Mouse (Mus musculus): ENCODE data around the gene Crb1. TPM values are rescaled to one million over a fixed set of nuclear protein-coding genes. Genes with fewer than 3 reads are reported as not detected.
A peak's percentile ranks its signal among the peaks of the same experiment; 100 is the strongest.

Crb1 gene
- polyA plus RNA-seq, 1 experiment from 2014 or later: 1.2 TPM

DNA sequence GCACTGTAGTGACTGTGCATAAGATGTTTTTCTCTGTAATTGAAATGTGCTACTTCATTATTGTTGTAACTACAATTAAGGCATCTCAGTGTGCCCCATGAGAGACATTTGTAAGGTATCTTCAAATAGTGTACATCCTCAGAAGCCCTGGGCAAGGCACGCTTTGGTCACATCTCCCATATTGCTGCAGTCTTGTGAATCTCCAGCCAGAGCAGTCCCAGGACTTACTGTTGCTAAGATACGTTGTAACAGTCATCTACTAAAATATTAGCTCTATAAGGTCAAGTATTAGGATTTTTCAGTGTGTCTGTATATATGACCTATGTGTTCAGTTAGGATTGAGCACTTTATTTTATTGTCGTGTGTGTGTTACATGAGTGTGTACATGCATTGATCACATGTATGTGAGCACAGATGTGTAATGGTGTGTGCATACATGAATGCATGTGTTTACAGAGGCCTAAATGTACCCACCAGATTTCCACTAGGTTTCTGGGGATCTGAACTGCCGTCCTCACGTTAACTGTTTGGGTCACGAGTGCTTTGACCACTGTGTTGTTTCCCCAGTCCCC, 30.8 kb downstream of the Crb1 start:
- Histone ChIP-seq H3K36me3 (ENCODE audit: control insufficient read depth, insufficient read depth, low read length) (no peaks in the 10 kb centered on the region), H3K4me1 (ENCODE audit: control insufficient read depth, insufficient read depth, low read depth, low read length) (peaks cover 3% of the 10 kb centered on the region; the same call in 1 of the 2 replicates), H3K4me2 (ENCODE audit: low read length) (no peak overlapping the region), H3K9me3 (ENCODE audit: control insufficient read depth, low read length) (no peaks in the 10 kb centered on the region), H3K27ac (ENCODE audit: low read depth, low read length) (peak overlapping the region; percentile 72), H3K9ac (ENCODE audit: low read depth, low read length) (no peak overlapping the region), H3K4me3 (ENCODE audit: low read length) (no peak overlapping the region), H3K27me3 (replicated peaks; ENCODE audit: control insufficient read depth, insufficient read depth, low read length) (no peaks in the 10 kb centered on the region)
- ATAC-seq: no peak; the same call in 1 of the 2 replicates
- 42% methylated on average over 6 of the region's 6 CpGs for WGBS

DNA sequence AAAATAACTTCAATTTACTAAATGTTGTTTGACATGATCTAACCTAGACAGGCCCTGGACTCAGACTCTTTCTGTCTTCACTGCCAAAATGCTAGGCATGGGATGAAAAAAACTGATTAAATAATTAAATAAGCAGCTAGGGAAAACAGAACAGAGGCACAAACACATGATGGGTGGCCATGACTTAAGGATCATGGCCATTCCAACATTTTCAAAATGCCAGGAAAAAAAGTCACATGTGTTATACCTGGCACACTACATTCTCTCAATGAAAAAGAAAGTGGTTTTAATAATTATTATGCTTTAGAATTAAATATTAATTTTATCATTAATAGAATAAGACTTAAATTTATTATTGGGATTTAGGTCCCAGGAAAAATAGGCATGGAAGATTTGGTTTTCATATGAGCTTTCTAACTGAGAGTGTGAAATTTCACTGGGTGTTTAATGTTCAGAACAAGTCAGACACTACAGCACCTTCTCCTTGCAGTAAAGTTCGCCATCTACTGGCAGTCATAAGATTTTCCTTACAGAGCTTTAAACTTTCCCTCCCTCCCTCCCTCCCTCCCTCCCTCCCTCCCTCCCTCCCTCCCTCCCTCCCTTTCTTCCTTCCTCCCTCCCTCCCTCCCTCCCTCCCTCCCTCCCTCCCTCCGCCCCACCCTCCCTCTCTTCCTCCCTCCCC, 36.6 kb downstream of the Crb1 start:
- Histone ChIP-seq H3K36me3 (ENCODE audit: control insufficient read depth, insufficient read depth, low read length) (no peaks in the 10 kb centered on the region), H3K4me3 (ENCODE audit: low read length) (no peak overlapping the region), H3K9me3 (ENCODE audit: control insufficient read depth, low read length) (no peaks in the 10 kb centered on the region), H3K4me1 (ENCODE audit: control insufficient read depth, insufficient read depth, low read depth, low read length) (no peaks in the 10 kb centered on the region), H3K27ac (ENCODE audit: low read depth, low read length) (no peak overlapping the region), H3K4me2 (ENCODE audit: low read length) (no peak overlapping the region), H3K9ac (ENCODE audit: low read depth, low read length) (no peak overlapping the region), H3K27me3 (replicated peaks; ENCODE audit: control insufficient read depth, insufficient read depth, low read length) (no peaks in the 10 kb centered on the region)
- 5% methylated on average over 1 of the region's 2 CpGs for WGBS
- peak; percentile 79 for ATAC-seq

DNA sequence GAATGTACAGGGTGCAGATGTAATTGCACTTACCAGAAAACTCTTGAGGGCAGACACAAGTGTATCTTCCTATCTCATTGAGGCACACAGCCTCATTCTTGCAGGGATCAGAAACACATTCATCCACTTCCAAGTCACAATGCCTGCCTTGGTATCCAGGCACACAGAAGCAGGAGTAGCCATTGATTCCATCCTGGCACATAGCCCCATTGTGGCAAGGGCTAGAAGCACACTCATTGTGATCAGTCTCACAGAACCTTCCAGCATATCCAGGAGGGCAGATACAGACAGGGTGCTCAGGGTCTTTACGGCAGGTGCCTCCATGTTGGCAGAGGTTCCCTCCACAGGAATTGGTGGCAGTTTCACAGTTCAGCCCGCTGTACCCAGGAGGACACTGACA, 39.9 kb downstream of the Crb1 start:
- ATAC-seq: peak; percentile 58; the same call in 1 of the 2 replicates
- Histone ChIP-seq H3K27ac (ENCODE audit: low read depth, low read length) (no peak overlapping the region), H3K4me3 (ENCODE audit: low read length) (no peak overlapping the region), H3K9ac (ENCODE audit: low read depth, low read length) (no peak overlapping the region), H3K36me3 (ENCODE audit: control insufficient read depth, insufficient read depth, low read length) (no peaks in the 10 kb centered on the region), H3K4me1 (ENCODE audit: control insufficient read depth, insufficient read depth, low read depth, low read length) (no peaks in the 10 kb centered on the region), H3K27me3 (replicated peaks; ENCODE audit: control insufficient read depth, insufficient read depth, low read length) (no peaks in the 10 kb centered on the region), H3K9me3 (ENCODE audit: control insufficient read depth, low read length) (no peaks in the 10 kb centered on the region), H3K4me2 (ENCODE audit: low read length) (no peak overlapping the region)
- WGBS: 51% methylated on average over 2 of the region's 2 CpGs

DNA sequence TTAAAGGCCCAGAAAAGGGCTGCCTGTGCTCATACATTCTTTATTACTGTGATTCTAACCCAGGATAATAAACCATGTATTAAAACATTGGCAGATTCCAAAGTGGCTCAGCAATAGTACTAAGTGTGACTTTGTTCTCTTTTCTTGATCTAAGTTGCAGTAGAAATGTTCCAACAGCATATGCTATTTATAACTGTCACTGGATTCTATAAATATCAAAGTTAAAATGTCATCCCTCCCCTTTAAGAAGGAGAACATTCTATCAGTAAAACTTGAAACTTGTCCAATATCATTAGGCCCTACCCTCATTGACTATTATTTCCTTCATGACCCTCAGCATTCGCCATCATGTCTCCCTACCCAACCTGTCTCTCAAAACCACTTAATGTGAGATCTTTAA, 48.1 kb downstream of the Crb1 start:
- H3K36me3 ChIP-seq (ENCODE audit: control insufficient read depth, insufficient read depth, low read length): no peaks in the 10 kb centered on the region
- no peaks in the 10 kb centered on the region for H3K27me3 ChIP-seq (replicated peaks; ENCODE audit: control insufficient read depth, insufficient read depth, low read length)
- no peak overlapping the region for H3K4me3 ChIP-seq (ENCODE audit: low read length)
- WGBS: 88% methylated on average over 1 of the region's 1 CpGs
- no peak for ATAC-seq
- no peak overlapping the region for H3K9ac ChIP-seq (ENCODE audit: low read depth, low read length)
- no peak overlapping the region for H3K4me2 ChIP-seq (ENCODE audit: low read length)
- H3K4me1 ChIP-seq (ENCODE audit: control insufficient read depth, insufficient read depth, low read depth, low read length): no peaks in the 10 kb centered on the region
- no peak overlapping the region for H3K27ac ChIP-seq (ENCODE audit: low read depth, low read length)
- no peaks in the 10 kb centered on the region for H3K9me3 ChIP-seq (ENCODE audit: control insufficient read depth, low read length)

DNA sequence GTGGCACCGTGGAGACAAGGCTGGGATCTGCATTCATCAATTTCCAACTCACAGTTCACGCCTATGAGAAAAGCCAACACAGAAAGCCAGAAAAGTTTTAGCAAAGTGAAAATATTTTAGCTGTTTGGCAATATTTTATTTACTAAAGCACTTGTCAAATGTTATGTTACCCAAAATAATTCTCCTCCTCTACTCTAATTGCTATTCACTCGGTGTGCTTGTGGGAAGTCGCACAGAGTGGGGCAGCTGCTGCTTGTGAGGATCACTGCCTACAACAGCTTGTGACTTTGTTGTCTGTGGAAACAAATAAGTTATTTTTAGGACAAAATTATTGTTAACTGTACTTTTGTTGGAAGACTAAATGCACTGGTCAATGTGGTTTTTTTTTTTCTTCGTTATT, 48.6 kb downstream of the Crb1 start:
- Histone ChIP-seq H3K9me3 (ENCODE audit: control insufficient read depth, low read length) (no peaks in the 10 kb centered on the region), H3K36me3 (ENCODE audit: control insufficient read depth, insufficient read depth, low read length) (no peaks in the 10 kb centered on the region), H3K4me2 (ENCODE audit: low read length) (no peak overlapping the region), H3K9ac (ENCODE audit: low read depth, low read length) (no peak overlapping the region), H3K27ac (ENCODE audit: low read depth, low read length) (no peak overlapping the region), H3K4me3 (ENCODE audit: low read length) (no peak overlapping the region), H3K27me3 (replicated peaks; ENCODE audit: control insufficient read depth, insufficient read depth, low read length) (no peaks in the 10 kb centered on the region), H3K4me1 (ENCODE audit: control insufficient read depth, insufficient read depth, low read depth, low read length) (no peaks in the 10 kb centered on the region)
- no peak for ATAC-seq
- 82% methylated on average over 5 of the region's 5 CpGs for WGBS

DNA sequence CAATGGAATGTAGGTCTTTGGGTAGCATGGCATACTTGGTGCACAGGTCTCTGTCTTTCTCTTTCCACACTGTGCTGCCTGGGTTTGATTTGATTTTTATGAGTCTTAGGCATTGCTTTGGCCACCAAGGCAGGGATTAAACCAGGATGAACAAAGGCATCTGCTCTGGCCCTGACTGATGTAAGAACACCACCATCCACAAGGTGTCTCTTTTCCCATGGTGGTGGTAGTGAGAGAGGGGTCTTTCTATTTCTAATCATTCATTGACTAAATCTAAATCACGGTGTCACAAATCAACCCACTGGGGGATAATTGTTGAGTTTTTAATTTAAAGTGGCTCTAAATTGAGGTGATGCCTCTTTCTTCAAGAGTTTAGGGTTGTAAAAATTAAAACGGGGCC, 51.5 kb downstream of the Crb1 start:
- ATAC-seq: no peak
- WGBS: 69% methylated on average over 2 of the region's 2 CpGs
- H3K9ac ChIP-seq (ENCODE audit: low read depth, low read length): no peak overlapping the region
- H3K27ac ChIP-seq (ENCODE audit: low read depth, low read length): no peak overlapping the region
- no peaks in the 10 kb centered on the region for H3K36me3 ChIP-seq (ENCODE audit: control insufficient read depth, insufficient read depth, low read length)
- no peaks in the 10 kb centered on the region for H3K9me3 ChIP-seq (ENCODE audit: control insufficient read depth, low read length)
- no peaks in the 10 kb centered on the region for H3K27me3 ChIP-seq (replicated peaks; ENCODE audit: control insufficient read depth, insufficient read depth, low read length)
- H3K4me1 ChIP-seq (ENCODE audit: control insufficient read depth, insufficient read depth, low read depth, low read length): no peaks in the 10 kb centered on the region
- no peak overlapping the region for H3K4me2 ChIP-seq (ENCODE audit: low read length)
- no peak overlapping the region for H3K4me3 ChIP-seq (ENCODE audit: low read length)

DNA sequence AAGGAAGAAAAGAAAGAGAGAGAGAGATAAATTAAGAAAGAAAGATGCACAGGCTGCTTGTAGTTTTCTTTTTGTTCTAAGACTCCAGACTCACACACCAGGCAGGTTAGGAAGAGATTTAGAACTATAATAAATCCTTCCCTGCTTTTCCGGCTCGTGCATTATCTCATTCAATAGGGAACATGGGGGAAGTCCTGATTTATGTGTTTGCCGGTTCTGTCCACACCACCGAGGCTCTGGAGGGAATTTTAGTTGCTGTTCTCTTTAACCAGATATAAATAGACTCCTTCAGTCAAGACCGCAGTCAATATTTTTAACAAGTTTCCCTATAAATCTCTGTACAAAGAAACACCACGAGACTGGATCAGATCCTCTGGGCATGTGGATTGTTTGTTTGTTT, 57.1 kb downstream of the Crb1 start:
- Histone ChIP-seq H3K4me2 (ENCODE audit: low read length) (no peak overlapping the region), H3K27me3 (replicated peaks; ENCODE audit: control insufficient read depth, insufficient read depth, low read length) (no peaks in the 10 kb centered on the region), H3K4me1 (ENCODE audit: control insufficient read depth, insufficient read depth, low read depth, low read length) (no peaks in the 10 kb centered on the region), H3K27ac (ENCODE audit: low read depth, low read length) (no peak overlapping the region), H3K9ac (ENCODE audit: low read depth, low read length) (no peak overlapping the region; the same call in 1 of the 2 replicates), H3K9me3 (ENCODE audit: control insufficient read depth, low read length) (no peaks in the 10 kb centered on the region), H3K4me3 (ENCODE audit: low read length) (no peak overlapping the region), H3K36me3 (ENCODE audit: control insufficient read depth, insufficient read depth, low read length) (no peaks in the 10 kb centered on the region)
- WGBS: 70% methylated on average over 6 of the region's 6 CpGs
- no peak for ATAC-seq

DNA sequence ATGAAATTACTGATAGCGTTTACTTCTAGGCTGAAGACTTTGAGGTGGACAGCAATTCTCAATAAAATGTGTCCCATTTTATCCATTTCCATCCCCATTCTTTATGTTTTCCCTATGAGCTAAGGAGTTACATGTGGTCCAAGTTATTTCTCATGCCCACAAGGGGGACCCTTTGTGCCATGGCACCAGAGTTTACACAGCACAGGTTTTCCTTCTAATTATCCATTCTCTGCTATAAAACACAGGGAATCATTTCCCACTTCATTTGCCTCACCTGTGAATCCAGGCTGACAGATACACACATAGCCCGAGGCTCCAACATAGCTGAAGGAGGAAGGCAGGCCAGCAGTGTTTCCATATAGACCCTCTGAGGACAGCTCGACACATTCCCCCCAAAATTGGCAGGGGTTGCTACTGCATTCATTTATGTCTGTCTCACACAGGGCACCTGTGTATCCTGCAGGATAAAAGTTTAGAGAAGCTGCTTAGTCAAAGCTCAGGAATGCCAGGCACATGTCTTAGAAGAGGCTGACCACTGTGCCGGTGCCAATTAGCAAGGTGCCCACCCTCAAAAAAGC, 62.5 kb downstream of the Crb1 start:
- no peaks in the 10 kb centered on the region for H3K4me1 ChIP-seq (ENCODE audit: control insufficient read depth, insufficient read depth, low read depth, low read length)
- H3K27ac ChIP-seq (ENCODE audit: low read depth, low read length): no peak overlapping the region
- H3K27me3 ChIP-seq (replicated peaks; ENCODE audit: control insufficient read depth, insufficient read depth, low read length): no peaks in the 10 kb centered on the region
- H3K9ac ChIP-seq (ENCODE audit: low read depth, low read length): no peak overlapping the region
- no peaks in the 10 kb centered on the region for H3K9me3 ChIP-seq (ENCODE audit: control insufficient read depth, low read length)
- no peak overlapping the region for H3K4me2 ChIP-seq (ENCODE audit: low read length)
- peak; percentile 78; the same call in 1 of the 2 replicates for ATAC-seq
- H3K4me3 ChIP-seq (ENCODE audit: low read length): no peak overlapping the region
- no peaks in the 10 kb centered on the region for H3K36me3 ChIP-seq (ENCODE audit: control insufficient read depth, insufficient read depth, low read length)
- WGBS: 81% methylated on average over 4 of the region's 4 CpGs

DNA sequence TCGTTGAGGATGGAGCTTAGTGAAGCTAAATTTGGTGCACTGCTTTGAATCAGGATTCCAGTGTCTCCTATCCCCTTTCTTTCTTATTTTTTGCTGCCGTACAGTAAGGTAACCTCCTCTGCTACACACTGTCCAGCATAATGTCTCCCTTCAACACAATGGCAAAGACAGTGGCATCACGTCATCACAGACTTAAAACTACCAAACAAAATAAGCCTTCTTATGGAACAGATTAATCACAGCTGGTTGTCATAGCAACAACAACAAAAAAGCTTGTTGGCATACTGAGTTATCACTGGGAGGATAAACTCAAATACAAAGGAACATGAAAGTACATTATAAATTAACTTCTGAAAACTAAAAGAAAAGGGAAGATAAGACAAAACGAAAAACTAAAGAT, 68.0 kb downstream of the Crb1 start:
- H3K9ac ChIP-seq (ENCODE audit: low read depth, low read length): no peak overlapping the region
- H3K9me3 ChIP-seq (ENCODE audit: control insufficient read depth, low read length): no peaks in the 10 kb centered on the region
- no peak overlapping the region for H3K27ac ChIP-seq (ENCODE audit: low read depth, low read length)
- no peak overlapping the region for H3K4me3 ChIP-seq (ENCODE audit: low read length)
- ATAC-seq: no peak
- no peaks in the 10 kb centered on the region for H3K36me3 ChIP-seq (ENCODE audit: control insufficient read depth, insufficient read depth, low read length)
- no peak overlapping the region for H3K4me2 ChIP-seq (ENCODE audit: low read length)
- H3K27me3 ChIP-seq (replicated peaks; ENCODE audit: control insufficient read depth, insufficient read depth, low read length): no peaks in the 10 kb centered on the region
- no peaks in the 10 kb centered on the region for H3K4me1 ChIP-seq (ENCODE audit: control insufficient read depth, insufficient read depth, low read depth, low read length)
- WGBS: 59% methylated on average over 4 of the region's 4 CpGs
